Mouse (Mus musculus) limb, embryonic 14.5 days (tissue): ENCODE results near the gene Piezo1. TPM values are rescaled to one million over a fixed set of nuclear protein-coding genes. Genes with fewer than 3 reads are reported as not detected.

Experiments
- ATAC-seq: fragments of 200-750 bp; cut with Nextera tagmentation; 2 replicates; pipeline ENCODE4 v1.8.0; 2017; ENCODE audit warnings: low read depth, moderate number of reproducible peaks, moderate TSS enrichment; ENCODE audit not compliant: low FRiP score
- DNase-seq: peaks from one replicate; pipeline ENCODE4 v3.0.0-alpha.2; 2015; ENCODE audit warnings: low spot score
- H3K27ac ChIP-seq: fragments of 300-500 bp; sonication (generic); replicated peaks from 2 replicates; pipeline ENCODE4 v1.5.1; 2014; ENCODE audit warnings: low read depth, mild to moderate bottlenecking, low read length, moderate library complexity, mixed read lengths
- H3K27me3 ChIP-seq: fragments of 300-500 bp; sonication (generic); 2 replicates; pipeline ENCODE4 v1.6.1; 2014; ENCODE audit warnings: low read length, mixed read lengths; ENCODE audit not compliant: control insufficient read depth, insufficient read depth
- H3K36me3 ChIP-seq: fragments of 300-500 bp; sonication (generic); 2 replicates; pipeline ENCODE4 v1.6.1; 2014; ENCODE audit warnings: mild to moderate bottlenecking, low read length, moderate library complexity, mixed read lengths; ENCODE audit not compliant: control insufficient read depth, insufficient read depth
- H3K4me1 ChIP-seq: fragments of 300-500 bp; sonication (generic); 2 replicates; pipeline ENCODE4 v1.6.1; 2014; ENCODE audit warnings: antibody characterized with exemption, low read length, mixed read lengths; ENCODE audit not compliant: control insufficient read depth, insufficient read depth
- H3K4me2 ChIP-seq: fragments of 300-500 bp; sonication (generic); replicated peaks from 2 replicates; pipeline ENCODE4 v1.6.1; 2014; ENCODE audit warnings: low read depth, mild to moderate bottlenecking, low read length, moderate library complexity; ENCODE audit not compliant: severe bottlenecking
- H3K4me3 ChIP-seq: fragments of 300-500 bp; sonication (generic); replicated peaks from 2 replicates; pipeline ENCODE4 v1.5.1; 2014; ENCODE audit warnings: low read length
- H3K9ac ChIP-seq: fragments of 300-500 bp; sonication (generic); 2 replicates; pipeline ENCODE4 v1.6.1; 2014; ENCODE audit warnings: mild to moderate bottlenecking, low read depth, low read length, moderate library complexity; ENCODE audit not compliant: severe bottlenecking
- H3K9me3 ChIP-seq: fragments of 300-500 bp; sonication (generic); 2 replicates; pipeline ENCODE4 v1.6.1; 2016; ENCODE audit warnings: low read length; ENCODE audit not compliant: control insufficient read depth
- POLR2A ChIP-seq: fragments of 200-500 bp; IDR thresholded peaks from 2 replicates; pipeline ENCODE4 v1.8.0; 2012; ENCODE audit warnings: inconsistent platforms, mild to moderate bottlenecking, moderate library complexity, borderline replicate concordance; ENCODE audit not compliant: insufficient read depth, insufficient read length; ENCODE audit errors: extremely low read depth
- WGBS: fragments of 180-500 bp; shearing (Covaris S2); extraction: QIAGEN DNeasy Blood & Tissue Kit; methylation state at CpG from one replicate; pipeline ENCODE4 v1.1.7; 2014; 5-methylcytosine and 5-hydroxymethylcytosine counted together
- polyA plus RNA-seq, 2 experiments: library from polyadenylated mRNA; depleted of rRNA in 1 of 2; stranded (reverse) in 1 of 2; unstranded in 1 of 2; fragments of >200 nt; fragmentation: Nextera tagmentation in 1 of 2; extraction: Ambion mirVana in 1 of 2; gene quantifications; 2 replicates each; pipeline versions ENCODE4 v1.2.1 to v1.2.3; 2012 to 2014

Gene Piezo1
- polyA plus RNA-seq, 2 experiments = 20.7 to 93.3 TPM

- Histone ChIP-seq H3K4me3 (peak overlapping the region; percentile 76), H3K4me1 (peaks cover 46% of the 10 kb centered on the region), H3K9me3 (no peaks in the 10 kb centered on the region), H3K27me3 (no peaks in the 10 kb centered on the region), H3K4me2 (peak overlapping the region; percentile 79; the same call in 1 of the 2 replicates), H3K9ac (no peak overlapping the region), H3K27ac (peak overlapping the region; percentile 50; the same call in 1 of the 2 replicates), H3K36me3 (peaks cover 30% of the 10 kb centered on the region)
- no peak for TF ChIP-seq POLR2A
- DNase-seq (no peak), ATAC-seq (peak; percentile 0; the same call in 1 of the 2 replicates)
- WGBS = 36% methylated on average over 10 of the region's 10 CpGs
Measured at GRCm38 (mm10) chr8:122577116-122577515, 26.0 kb upstream of the Piezo1 start.

- Histone ChIP-seq H3K27me3 (no peaks in the 10 kb centered on the region), H3K4me3 (peak within 1 kb of the TSS; percentile 76), H3K9ac (peak within 1 kb of the TSS; percentile 89), H3K4me1 (peaks cover 46% of the 10 kb centered on the region), H3K27ac (peak within 1 kb of the TSS; percentile 70), H3K9me3 (no peaks in the 10 kb centered on the region), H3K4me2 (peak within 1 kb of the TSS; percentile 79), H3K36me3 (peaks cover 35% of the 10 kb centered on the region)
- under 1% methylated on average over 33 of the region's 39 CpGs for WGBS
- DNase-seq (peak; percentile 94), ATAC-seq (peak; percentile 93)
- TF ChIP-seq POLR2A = 0 out of 2 replicates have a peak, but pooled peaks have one; percentile 26
Measured at GRCm38 (mm10) chr8:122576648-122577022, 25.5 kb upstream of the Piezo1 start, which contains the start of gene Aprt. Aprt (minus strand) TSS chr8:122576909.

GRCm38 (mm10) chr8:122575735-122576647 lies 24.9 kb upstream of the Piezo1 start:
- Histone ChIP-seq H3K4me3 (peak overlapping the region; percentile 76), H3K4me1 (peaks cover 43% of the 10 kb centered on the region), H3K9ac (peak overlapping the region; percentile 89), H3K27me3 (no peaks in the 10 kb centered on the region), H3K9me3 (no peaks in the 10 kb centered on the region), H3K4me2 (peak overlapping the region; percentile 79), H3K36me3 (peaks cover 41% of the 10 kb centered on the region), H3K27ac (peak overlapping the region; percentile 70)
- DNase-seq (no peak), ATAC-seq (no peak)
- 12% methylated on average over 21 of the region's 21 CpGs for WGBS
- TF ChIP-seq POLR2A = no peak

- 75% methylated on average over 8 of the region's 8 CpGs for WGBS
- Histone ChIP-seq H3K36me3 (peaks cover 48% of the 10 kb centered on the region), H3K27ac (no peak overlapping the region), H3K4me2 (peak overlapping the region; percentile 79), H3K4me1 (peaks cover 39% of the 10 kb centered on the region), H3K9ac (peak overlapping the region; percentile 89; the same call in 1 of the 2 replicates), H3K9me3 (no peaks in the 10 kb centered on the region), H3K4me3 (peak overlapping the region; percentile 76; the same call in 1 of the 2 replicates), H3K27me3 (no peaks in the 10 kb centered on the region)
- no peak for TF ChIP-seq POLR2A
- DNase-seq = no peak
- ATAC-seq = no peak
Measured at GRCm38 (mm10) chr8:122575286-122575685, 24.2 kb upstream of the Piezo1 start.

- no peak overlapping the region for H3K4me3 ChIP-seq
- no peaks in the 10 kb centered on the region for H3K9me3 ChIP-seq
- 47% methylated on average over 10 of the region's 10 CpGs for WGBS
- peaks cover 54% of the 10 kb centered on the region for H3K36me3 ChIP-seq
- ATAC-seq = no peak
- no peak overlapping the region for H3K9ac ChIP-seq
- no peaks in the 10 kb centered on the region for H3K27me3 ChIP-seq
- H3K4me2 ChIP-seq = no peak overlapping the region
- DNase-seq = no peak
- no peak for TF ChIP-seq POLR2A
- H3K27ac ChIP-seq = no peak overlapping the region
- peaks cover 35% of the 10 kb centered on the region for H3K4me1 ChIP-seq
Measured at GRCm38 (mm10) chr8:122574667-122575251, 23.6 kb upstream of the Piezo1 start.
